Mouse (Mus musculus) cerebellum, adult 18-20 months (tissue): Measurements from ENCODE around the gene Vat1.
"Not testable (repeated sequence)": the region's sequence is repeated elsewhere in the genome, so short reads cannot be mapped to it uniquely, and the experiment has no call there.

Source experiments
- DNase-seq, 2 experiments: peaks; one replicate each; pipeline ENCODE4 v3.0.0; 2021

The Vat1 gene

DNA sequence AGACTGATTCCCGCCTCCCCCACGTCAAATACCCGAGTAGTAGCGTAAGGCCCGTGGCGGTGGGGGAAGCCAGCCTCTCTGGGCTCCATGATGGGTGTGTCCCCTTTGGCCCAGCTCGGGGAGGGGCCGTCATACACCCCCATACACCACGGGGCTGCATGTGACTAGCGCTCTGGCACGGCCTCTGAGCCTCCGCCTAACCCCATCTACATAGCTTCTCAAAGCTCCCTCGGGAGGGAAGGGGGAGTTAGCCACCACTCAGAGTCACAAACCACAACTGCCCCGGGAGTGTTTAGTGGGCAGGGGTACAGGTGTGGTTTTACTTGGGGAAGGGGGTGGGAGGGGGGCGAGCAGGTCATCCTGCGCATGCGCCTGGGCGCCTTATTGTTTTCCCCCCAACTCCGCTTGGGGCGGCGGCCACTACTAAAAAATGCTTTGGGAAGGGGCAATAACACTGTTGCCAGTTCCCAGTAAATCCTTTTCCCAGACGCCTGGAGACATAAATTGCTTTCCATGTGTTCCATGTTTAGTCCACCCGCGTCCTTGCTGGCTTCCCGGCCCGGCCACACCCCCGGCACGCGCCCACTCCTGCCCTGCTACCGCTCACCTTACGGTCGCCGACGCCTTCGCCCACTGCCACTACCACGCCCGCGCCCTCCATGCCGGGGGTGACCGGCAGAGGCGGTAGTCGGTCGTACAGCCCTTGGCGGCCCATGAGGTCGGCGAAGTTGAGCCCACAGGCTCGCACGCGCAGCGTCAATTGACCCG lies 745 bp downstream of the Vat1 start:
- DNase-seq: peak; percentile 18 to 22

DNA sequence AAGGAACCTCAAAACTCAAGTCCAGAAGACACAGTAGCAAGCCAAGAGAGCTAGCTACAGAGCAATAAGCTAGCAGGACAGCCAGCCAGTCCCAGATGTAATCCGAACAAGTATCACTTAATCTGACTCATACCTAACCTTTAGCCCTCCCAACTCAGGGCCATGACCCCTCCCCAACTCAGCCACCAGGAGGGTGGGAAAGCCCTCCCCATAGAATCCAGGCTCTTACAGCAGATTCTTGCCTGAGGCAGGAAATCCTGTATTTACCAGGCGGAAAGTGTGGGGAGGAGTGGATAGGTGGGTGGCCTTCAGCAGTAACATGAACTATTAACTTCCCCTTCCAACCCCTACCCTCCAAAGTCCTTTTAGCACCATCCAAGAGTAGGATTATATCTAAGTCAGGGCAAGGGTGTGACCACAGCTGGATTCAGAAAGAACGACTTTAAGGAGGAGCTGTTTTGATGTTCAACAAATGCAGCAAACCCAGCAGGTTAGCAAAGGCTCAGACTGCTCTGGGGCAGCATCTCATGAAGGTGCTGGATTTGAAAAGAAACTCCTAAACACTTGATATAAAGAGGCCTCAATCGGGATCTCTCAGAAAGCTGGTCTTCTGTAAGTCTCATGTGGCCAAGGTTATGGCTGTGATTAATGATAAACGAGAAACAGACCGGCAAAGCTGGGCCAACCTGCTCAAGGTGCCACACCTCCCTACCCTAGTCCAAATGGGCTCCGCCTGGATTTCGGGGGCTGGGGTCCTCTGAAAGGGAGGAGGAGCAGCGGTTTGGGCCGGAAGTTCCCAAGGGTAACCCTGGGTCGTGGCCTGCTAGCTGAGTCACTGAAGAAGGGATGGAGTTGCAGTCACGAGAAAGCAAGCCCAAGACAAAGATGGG lies 1.6 kb downstream of the Vat1 start, which contains the start of gene Rnd2:
Gene Rnd2 (plus strand): TSS at position 789 of the 890 bp plus-strand sequence.
- no peak for DNase-seq

DNA sequence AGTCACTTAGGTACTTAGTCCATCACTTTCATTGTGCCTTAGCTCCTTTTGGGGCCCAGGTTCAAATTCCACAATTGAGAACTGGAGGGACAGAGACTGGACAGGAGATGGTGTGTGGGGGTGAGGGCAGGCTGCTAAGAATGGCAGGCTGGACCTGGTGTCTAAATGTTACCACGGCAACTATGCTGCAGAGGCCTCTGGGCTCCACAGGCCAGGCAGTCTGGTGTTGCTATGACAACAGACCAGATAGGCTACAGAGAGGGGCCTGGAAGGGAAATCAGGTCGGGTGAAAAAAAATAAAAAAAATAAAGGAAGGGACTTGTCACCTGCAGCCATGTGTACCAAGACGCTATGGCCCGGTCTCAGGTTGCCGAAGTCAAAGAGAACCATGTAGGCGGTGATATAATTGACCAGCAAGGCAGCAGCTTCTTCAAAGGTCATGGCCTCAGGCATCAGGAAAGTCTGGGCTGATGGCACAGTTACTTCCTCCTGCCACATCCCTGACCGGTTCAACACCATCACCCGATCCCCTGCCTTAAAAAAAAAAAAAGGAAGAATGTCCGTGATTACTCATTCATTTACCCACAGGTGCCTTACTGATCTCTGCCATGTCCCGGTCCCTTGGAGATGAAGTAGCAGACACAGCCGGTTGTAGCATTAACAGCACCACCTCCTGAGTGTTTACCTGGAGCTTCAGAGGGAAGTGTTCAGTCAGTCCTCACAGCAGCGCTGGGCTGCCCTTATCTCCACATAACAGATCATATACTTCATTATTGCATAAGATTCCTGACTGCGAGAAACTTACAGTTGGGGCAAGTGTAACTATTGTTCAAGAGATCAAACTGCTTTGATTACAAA lies 3.2 kb downstream of the Vat1 start:
- no peak for DNase-seq

DNA sequence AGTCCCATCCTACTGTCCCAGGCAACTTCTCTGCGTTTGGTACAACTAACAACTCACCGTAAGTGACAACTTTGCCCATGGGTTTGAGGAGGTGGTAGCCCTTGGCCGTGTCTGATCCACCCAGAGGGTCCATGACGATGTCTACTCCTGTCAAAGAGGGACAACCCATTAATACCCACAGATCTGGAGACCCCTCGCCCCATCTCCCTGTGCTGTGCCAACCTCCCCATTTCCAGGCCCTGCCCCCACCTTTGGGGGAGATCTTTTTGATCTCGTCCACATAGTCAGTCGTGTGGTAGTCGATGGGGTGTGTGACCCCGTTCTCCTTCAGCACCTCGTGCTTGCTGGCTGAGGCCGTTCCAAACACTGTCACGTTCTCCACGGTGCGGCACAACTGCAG lies 3.9 kb downstream of the Vat1 start:
- no peak for DNase-seq

DNA sequence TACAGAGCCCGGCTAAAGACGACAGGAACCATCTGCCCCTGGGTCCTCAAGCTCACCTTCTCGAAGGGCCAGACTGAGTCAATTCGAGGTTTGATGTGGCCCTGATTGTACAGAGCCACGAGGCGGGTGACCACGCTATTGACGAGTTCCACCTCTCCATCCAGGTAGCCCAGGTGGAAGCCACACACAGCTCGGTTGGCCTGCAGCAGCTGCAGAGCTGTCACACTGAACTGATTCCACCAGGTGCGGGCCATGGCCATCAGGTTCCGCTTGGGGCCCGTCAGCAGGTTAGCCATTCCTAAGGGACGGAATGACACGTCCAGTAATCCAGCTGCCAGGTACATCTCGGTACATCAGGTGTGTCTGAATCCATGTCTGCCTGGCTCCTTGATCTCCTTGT lies 5.7 kb downstream of the Vat1 start:
- DNase-seq: no peak

DNA sequence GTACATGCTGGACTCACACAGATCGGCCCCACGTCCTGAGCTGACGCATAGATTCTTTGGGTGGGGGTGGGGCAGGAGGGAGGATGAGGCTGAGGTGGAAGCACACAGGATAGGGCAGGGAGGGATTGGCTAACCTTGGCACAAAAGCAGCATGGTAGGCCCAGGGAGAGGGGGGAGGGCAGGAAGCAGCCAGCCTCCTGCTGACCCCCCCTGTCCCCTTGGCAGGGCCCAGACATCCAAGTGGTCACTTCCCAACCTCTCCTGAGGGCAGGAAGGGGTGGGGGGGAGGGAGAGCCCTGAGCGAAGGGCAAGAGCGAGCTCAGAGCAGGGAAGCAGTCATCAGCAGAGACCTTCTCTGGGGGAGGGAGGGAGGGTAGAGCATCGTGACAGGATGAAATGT lies 6.3 kb downstream of the Vat1 start:
- DNase-seq: no peak

DNA sequence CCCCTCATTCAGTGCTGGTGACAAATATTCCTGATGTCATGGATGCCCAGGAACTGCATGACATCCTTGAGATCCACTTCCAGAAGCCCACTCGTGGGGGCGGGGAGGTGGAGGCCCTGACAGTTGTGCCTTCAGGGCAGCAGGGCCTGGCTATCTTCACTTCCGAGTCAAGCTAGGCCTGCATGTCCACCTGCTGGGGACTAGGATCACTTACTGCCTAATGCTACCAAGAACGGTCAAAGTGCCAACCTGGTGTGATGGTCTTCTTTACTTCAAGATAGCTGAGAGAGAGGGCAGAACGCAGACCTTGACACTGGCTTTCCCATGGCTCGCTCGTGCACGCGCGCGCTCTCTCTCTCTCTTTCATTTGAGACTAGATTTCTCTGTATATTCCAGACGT lies 7.8 kb downstream of the Vat1 start:
- DNase-seq: no peak

DNA sequence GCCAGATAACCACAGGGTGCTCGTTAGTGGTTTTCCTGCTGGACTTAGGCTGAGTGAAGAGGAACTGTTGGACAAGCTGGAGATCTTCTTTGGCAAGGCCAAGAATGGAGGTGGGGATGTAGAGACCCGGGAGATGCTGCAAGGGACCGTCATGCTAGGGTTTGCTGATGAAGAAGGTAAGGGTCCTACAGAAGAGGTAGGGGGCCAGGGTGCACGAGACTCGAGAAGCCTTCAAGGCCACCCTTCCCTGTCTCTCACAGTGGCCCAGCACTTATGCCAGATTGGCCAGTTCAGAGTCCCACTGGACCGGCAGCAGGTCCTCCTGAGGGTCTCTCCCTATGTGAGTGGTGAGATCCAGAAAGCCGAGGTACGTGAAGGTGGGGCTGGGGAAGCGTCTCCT lies 8.4 kb downstream of the Vat1 start:
- DNase-seq: no peak

DNA sequence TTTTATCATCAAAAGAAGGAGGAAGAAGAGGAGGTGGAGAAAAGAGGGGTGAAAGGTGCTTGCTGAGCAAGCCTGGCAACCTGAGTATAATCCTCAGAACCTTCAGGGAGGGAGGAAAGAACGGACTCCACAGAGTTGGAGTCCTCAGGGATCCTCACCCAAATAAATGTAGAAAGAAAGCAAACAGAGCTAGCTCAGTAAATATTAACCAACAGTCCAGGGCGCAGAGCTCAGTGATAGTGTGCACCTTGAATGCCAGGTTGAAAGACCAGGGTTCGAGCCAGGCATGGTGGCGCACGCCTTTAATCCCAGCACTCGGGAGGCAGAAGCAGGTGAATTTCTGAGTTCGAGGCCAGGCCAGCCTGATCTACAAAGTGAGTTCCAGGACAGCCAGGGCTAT lies 10.4 kb downstream of the Vat1 start:
- DNase-seq: no peak

DNA sequence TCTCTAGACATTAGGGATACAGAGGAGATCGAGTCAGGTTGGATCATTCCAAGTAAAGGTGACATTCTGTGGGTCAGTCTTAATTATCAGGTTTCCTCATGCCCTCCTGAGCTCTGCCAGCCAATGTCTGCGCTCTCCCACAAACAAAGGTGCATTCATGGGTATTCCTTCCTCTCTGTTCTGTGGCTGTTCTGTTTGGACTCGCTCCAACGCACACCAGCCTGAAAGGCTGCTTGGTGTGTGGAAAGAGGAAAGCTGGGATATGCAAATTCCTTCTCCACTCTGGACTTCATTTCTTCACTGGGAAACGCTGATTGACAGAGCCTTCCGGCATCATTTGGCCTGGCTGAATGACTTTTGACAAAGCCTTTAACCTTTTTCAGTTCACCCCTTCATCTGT lies 11.3 kb downstream of the Vat1 start:
- DNase-seq: no peak

DNA sequence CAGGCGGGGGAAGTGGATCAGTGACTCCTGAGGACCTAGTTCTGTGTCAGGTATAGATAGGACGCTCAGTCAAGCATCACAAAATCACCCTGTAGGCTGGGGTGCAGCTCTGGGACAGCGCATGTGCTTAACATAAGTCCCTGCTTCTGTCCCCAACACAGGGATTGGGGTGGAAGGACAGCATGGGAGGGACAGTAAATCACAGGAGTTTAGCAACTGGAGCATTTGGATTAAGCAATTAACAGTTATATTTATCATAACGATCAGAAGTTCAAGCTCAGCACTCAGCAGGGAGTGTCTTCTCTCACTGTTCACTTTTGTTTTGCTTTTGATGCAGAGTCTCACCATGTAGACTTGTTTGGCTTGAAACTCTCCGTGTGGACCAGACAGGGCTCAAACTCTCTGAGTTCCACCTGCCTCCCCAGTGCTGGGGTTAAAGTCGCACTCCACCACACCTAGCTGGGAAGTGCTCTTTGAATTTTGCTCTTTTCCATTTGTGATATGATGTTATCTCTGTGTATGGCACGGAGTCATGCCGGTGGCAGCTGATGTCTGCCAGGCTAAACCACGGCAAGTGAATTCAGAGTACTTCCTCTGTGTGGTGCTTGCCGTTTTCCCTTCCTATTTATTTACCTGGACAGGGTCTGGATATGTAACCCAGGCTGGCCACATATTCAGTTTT lies 13.8 kb downstream of the Vat1 start:
- no peak for DNase-seq

DNA sequence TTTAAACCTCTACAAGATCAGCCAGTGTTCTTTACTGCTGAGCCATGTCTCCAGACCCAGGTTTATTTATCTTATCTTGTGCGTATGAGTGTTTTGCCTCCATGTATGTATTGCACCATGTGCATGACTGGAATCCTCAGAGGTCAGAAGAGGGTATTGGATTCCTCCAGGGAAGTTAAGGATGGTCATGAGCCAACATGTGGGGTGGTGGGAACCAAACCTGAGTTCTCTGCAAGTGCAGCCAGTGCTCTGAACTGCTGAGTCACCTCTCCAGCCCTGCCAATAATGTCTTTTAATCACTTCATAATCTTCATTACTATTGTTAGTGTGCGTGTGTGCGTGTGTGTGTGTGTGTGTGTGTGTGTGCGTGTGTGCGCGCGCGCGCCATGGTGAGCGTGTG lies 14.5 kb downstream of the Vat1 start:
- DNase-seq: no peak

DNA sequence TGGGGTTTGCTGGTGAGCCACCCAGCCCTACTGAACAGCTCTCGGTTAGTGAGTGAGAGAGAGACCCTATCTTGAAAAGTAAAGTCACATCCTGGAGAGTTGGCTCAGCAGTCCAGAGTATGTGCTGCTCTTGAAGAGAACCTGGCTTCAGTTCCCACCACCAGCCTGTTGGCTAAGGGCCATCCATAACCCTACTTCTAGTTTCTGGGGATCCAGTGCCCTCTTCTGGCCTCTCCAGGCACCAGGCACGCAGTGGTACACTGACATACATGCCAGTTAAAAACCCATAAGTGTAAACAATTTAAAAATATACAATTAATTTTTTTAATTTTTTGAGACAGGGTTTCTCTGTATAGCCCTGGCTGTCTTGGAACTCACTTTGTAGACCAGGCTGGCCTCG lies 15.6 kb downstream of the Vat1 start:
- no peak for DNase-seq

DNA sequence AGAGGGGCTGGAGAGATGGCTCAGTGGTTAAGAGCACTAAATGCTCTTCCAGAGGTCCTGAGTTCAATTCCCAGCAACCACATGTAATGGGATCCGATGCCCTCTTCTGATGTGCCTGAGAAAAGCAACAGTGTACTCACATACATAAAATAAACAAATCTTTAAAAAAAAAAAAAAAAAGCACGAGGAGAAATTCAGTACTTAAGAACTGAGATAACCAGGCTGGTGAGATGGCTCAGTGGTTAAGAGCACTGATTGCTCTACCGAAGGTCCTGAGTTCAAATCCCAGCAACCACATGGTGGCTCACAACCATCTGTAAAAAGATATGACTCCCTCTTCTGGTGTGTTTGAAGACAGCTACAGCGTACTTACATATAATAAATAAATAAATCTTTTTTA lies 16.4 kb downstream of the Vat1 start:
- DNase-seq: not testable (repeated sequence)

DNA sequence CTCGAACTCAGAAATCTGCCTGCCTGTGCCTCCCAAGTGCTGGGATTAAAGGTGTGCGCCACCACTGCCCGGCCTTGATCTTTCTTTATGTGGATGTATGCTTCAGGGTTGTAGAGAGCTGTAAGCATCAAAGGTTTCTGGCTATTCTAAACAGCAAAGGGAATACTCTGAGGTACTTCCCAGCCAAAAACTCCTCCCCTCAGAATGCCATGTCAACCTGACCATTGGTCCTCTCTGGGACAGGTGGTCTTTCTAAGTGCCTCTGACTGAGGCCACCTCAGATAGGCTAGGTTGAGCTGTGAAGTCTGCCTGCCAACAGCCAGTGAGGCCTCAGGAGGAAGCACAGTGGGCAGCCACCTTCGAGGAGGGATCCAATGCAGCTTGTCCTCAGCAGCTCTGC lies 17.1 kb downstream of the Vat1 start:
- DNase-seq: no peak

DNA sequence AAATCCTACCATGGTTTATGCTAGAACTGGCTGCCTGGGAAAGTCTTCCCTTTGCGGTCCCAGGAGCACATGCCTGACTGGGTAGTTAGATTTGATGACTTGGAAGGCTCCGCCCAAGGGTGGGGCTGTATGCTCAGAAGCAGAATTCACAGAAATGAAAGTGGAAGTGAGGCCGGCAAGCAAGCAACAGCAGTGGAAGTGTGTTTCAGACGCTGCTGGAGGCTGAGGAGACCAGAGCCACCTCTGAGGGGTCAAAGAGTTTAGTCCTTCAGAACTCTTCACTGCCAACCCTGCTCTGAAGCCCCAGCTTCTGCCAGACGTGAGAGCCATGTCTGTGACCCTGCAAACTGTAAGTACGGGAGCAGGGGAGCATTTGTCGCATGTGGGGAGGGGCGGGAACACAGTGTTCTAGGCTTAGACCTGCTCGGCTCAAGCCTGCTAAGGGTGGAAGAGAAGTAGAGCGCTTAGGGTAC lies 17.7 kb downstream of the Vat1 start, which contains the start of gene Ifi35:
Gene Ifi35 (plus strand): TSS at position 134 of the 473 bp plus-strand sequence.
- no peak for DNase-seq

DNA sequence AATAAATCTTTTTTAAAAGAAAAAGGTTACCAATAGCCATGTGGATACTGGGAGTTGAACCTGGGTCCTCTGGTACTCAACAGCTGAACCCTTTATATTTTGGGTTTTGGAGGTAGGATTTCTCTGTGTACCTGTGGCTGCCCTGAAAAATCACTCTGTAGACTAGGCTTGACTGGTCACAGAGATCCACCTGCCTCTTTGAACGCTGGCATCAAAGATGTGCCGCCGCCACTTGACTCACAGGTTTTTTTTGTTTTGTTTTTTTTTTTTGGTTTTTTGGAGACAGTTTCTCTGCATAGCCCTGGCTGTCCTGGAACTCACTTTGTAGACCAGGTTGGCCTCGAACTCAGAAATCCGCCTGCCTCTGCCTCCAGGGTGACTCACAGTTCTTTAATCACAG lies 18.2 kb downstream of the Vat1 start:
- DNase-seq: no peak

DNA sequence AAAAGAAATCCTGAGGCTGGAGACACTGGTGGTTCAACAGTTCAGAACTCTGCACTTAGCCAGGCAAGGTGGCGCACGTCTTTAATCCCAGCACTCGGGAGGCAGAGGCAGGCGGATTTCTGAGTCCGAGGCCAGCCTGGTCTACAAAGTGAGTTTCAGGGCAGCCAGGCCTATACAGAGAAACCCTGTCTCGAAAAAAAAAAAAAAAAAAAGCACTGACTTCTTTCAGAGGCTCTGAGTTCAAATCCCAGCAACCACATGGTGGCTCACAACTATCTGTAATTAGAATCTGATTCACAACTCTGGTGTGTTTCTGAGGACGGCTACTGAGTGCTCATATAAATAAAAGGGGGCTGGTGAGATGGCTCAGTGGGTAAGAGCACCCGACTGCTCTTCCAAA lies 19.2 kb downstream of the Vat1 start:
- DNase-seq: not testable (repeated sequence)

DNA sequence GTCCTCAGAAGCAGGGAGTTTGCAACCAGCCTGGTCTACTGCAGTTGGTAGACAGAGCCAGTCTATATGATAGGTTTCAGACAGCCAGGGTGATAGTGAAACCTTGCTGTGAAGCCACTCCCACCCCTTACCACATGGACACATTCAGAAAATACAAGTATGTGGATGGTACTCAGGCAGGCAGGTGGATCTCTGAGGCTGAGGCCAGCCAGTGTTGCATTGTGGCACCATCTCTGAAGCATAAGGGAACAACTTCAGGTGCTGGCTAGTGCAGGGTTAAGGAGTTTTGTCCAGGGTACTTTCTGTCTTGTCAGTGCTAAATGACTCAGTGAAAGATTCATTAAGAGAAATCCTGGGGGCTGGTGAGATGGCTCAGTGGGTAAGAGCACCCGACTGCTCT lies 19.7 kb downstream of the Vat1 start:
- DNase-seq: no peak

DNA sequence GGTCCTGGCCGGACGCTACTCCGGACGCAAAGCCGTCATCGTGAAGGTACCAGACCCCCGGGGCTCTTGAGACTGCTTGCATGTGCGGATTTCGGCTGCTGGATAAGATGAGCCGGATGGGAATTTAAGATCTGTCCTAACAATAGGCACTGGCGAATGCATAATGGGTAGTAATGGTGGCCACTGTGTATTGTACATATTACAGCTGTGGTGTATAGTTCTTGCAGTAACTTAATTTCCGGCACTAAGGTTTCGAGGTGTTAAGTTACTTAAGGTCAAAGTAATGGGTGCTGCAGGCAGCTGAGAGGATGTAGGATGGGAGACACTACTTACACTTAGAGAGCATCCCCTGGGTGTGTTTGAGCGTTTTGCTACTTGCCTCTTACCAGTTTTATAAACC lies 23.3 kb downstream of the Vat1 start:
- DNase-seq: no peak

DNA sequence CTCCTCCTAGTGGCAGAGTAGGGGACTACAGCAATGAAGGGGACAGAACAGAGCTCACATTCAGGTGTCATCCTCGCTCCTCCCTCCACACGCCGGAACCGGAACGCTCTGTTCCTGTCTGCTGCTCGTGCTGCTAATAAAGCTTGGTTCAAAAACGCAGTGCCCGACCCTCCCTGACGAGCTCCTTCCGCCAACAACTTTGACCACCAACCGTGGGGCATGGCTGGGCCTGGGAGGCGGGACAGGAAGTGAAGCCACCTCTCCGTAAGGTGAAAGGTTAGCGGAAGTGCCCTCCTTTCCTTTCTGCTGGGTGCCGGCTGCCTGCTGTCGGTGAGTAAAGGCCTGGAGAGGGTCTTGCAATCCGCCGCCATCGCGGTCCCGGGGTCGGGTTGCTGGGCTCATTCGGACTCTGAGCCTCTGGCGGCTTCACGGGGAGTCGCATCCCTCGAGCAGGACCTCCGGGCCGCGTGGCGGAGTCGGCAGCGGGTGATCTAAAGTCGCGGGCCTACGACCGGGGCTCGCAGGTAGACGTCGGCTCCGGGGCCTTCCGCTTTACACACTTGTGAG lies 23.8 kb downstream of the Vat1 start, which contains the start of gene Rpl27:
Gene Rpl27 (plus strand): TSS at position 172 of the 567 bp plus-strand sequence.
- DNase-seq: peak; percentile 94 to 99
